Mouse (Mus musculus) olfactory bulb, adult 2 months (tissue): ENCODE results near the gene Ttc27.

Experiments
- CTCF ChIP-seq: fragments of 200-500 bp; IDR thresholded peaks from 2 replicates; pipeline ENCODE4 v1.5.1; 2012; ENCODE audit warnings: low read depth, mild to moderate bottlenecking, low read length, moderate library complexity; ENCODE audit not compliant: insufficient read depth
- POLR2A ChIP-seq: fragments of 200-500 bp; IDR thresholded peaks from 2 replicates; pipeline ENCODE4 v1.6.1; 2012; ENCODE audit warnings: mild to moderate bottlenecking, low read depth, low read length, moderate library complexity; ENCODE audit not compliant: insufficient read depth

- TF ChIP-seq CTCF (no peak), POLR2A (no peak)
Observed at GRCm38 (mm10) chr17:74732872-74733271, 15.3 kb downstream of the Ttc27 start.
